Mouse (Mus musculus) gastrocnemius, postnatal 25 days (tissue): ENCODE data around the gene Gm11020. TPM values are rescaled to one million over a fixed set of nuclear protein-coding genes. Genes with fewer than 3 reads are reported as not detected.
"Not testable (repeated sequence)": the region's sequence is repeated elsewhere in the genome, so short reads cannot be mapped to it uniquely, and the experiment has no call there.

Experiments
- DNase-seq: peaks from one replicate; pipeline ENCODE4 v3.0.0; 2022
- long read RNA-seq, 2 experiments: library from polyadenylated mRNA; stranded (forward); transcript quantifications; one replicate each; pipeline ENCODE4 v2.0.0; 2021
- total RNA-seq, 2 experiments: library from RNA; stranded (reverse); gene quantifications; 1 replicate in 1 of 2; 2 replicates in 1 of 2; pipeline ENCODE4 v1.2.3; 2021

Gm11020 gene
- not detected for total RNA-seq
- long read RNA-seq, experiment 1: 0 reads
- long read RNA-seq, experiment 2: 0 reads

GRCm38 (mm10) chr8:104321267-104321666 is at the start of gene Gm11020:
Gm11020 (plus strand) TSS chr8:104321567.
- DNase-seq: not testable (repeated sequence)

DNA sequence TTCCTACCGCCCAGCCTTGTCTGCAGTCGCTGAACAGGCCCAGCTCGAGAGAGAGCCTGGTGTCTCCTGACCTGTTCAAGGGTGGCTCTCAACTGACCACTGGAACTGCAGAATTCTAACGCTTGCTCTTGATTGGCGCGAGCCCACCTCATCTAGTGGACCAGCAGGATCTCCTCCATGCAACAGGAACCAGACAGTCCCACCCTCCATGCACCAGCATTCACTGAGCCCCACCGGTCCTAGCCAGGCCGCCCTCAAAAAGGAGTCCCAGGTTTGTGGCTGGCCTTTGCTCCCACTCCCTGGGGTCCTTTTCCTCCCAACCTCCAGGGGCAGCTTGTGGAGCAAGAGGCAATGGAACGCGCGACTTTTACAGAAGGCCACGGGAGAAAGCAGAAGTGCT is 28.3 kb upstream of the Gm11020 start, which contains the start of gene Cmtm2a:
Cmtm2a (minus strand) TSS at position 101 of the 400 bp plus-strand sequence.
- not testable (repeated sequence) for DNase-seq

DNA sequence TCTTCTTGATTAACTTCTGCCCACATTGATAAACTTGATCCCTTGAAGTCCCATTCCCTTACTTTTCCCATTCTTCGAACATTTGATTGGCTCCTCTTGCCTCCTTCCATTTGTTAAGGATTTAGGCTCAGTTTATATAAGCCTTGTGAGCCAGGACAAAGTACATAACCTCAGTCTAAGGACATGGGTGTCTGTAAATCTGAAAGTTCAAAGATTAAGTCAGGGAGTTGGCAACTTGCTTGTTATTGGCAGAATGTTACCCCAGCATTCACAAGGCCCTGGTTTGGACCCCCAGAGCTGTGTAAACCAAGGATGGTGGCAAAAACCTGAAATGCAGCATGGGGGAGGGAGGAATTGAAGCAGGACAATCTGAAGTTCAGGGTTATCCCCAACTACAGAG is 27.0 kb upstream of the Gm11020 start:
- no peak for DNase-seq

DNA sequence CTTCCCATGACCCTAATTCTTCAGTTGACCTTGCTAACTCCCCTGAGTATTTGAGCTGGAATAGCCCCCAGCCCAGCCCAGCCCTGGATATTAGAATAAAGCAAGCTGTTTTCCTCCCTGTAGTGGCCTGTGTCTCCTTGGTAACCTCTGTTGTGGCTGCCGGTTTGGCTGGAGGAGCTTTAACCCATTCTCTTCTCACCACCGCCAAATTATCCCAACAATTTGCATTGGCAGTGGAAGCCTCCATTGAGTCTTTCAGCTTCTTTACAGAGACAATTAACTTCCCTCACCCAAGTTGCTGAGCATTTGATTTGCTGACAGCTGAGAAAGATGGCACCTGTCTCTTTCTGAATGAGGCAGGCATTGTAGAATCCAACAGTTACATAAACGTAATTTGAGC is 19.8 kb upstream of the Gm11020 start:
- peak; percentile 8 for DNase-seq

GRCm38 (mm10) chr8:104302536-104302935 is 18.8 kb upstream of the Gm11020 start:
- DNase-seq: not testable (repeated sequence)

DNA sequence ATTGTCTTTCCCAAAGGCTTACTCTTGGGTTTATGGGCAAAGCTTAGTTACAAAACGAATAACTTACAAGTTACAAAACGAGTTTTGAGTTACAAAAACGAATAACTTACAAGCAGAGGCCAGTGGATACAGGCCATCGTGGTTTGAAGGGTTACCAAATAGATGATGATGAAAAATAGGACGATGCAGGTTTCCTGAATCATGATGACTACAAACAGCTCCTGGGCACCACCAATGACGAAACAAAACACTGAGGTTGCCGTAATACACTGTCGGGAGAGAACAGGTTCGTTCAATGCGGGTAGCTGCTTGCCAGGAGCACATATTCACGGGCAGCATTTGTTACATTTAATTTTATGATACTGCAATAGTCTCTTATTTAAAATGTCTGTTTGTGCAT is 16.4 kb upstream of the Gm11020 start:
- no peak for DNase-seq

DNA sequence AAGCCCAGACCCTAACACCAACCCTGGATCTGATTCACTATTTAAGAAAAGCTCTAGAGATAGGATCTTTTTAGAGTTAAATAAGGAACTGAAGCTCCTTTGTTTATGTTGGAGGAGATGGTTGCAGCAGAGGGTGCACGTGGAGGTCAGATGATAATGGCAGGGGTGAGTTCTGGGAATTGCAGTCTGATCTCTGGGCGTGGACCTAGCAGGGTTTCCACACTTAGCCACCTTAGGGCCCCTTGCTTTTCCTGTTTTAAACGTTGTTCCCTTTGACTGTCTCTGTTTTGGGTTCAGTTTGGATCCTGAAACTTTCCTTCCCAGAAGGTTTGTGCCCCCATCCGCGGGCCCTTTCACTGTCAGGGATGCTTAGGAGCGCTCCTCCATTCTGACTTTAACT is 13.0 kb upstream of the Gm11020 start:
- DNase-seq: not testable (repeated sequence)

DNA sequence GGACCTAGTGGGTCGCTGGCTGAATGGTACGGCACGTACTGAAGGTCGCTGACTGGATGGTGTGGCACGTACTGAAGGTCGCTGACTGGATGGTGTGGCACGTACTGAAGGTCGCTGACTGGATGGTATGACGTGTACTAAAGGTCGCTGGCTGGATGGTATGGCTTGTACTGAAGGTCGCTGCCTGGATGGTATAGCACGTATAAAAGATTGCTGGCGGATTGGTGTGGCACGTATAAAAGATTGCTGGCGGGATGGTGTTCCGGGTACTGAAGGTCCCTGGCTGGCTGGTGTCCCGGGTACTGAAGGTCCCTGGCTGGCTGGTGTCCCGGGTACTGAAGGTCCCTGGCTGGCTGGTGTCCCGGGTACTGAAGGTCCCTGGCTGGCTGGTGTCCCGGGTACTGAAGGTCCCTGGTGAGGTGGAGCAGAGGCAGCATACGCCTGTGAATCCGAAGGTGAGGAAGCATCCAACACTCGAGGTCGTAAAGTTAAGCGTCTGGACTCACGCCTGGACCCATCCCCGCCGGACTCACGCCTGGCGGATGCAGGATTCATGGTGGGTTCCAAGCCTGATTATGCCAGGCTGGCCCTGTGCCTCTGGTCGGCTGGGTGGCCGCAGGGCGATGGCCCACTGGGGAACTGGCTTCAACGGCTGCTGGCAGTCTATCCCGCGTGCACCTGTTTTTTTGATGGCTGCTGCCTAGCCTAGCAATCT is 11.8 kb upstream of the Gm11020 start, which contains the start of the genes Gm45711 and Cmtm1:
Gm45711 (minus strand) TSS at position 641 of the 715 bp plus-strand sequence.
Cmtm1 (minus strand) TSS at position 705 of the 715 bp plus-strand sequence.
- DNase-seq: peak; percentile 83

GRCm38 (mm10) chr8:104312023-104312422 is 9.3 kb upstream of the Gm11020 start:
- not testable (repeated sequence) for DNase-seq

- DNase-seq: no peak
Observed at GRCm38 (mm10) chr8:104313311-104313710, 8.1 kb upstream of the Gm11020 start.

DNA sequence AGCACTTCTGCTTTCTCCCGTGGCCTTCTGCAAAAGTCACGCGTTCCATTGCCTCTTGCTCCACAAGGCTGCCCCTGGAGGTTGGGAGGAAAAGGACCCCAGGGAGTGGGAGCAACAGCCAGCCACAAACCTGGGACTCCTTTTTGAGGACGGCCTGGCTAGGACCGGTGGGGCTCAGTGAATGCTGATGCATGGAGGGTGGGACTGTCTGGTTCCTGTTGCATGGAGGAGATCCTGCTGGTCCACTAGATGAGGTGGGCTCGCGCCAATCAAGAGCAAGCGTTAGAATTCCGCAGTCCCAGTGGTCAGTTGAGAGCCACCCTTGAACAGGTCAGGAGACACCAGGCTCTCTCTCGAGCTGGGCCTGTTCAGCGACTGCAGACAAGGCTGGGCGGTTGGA is 563 bp downstream of the Gm11020 start, which contains the start of gene Cmtm2b:
Cmtm2b (plus strand) TSS at position 301 of the 400 bp plus-strand sequence.
- not testable (repeated sequence) for DNase-seq

- no peak for DNase-seq
Observed at GRCm38 (mm10) chr8:104332665-104333631, 11.6 kb downstream of the Gm11020 start.

- no peak for DNase-seq
Observed at GRCm38 (mm10) chr8:104333786-104334185, 12.4 kb downstream of the Gm11020 start.

DNA sequence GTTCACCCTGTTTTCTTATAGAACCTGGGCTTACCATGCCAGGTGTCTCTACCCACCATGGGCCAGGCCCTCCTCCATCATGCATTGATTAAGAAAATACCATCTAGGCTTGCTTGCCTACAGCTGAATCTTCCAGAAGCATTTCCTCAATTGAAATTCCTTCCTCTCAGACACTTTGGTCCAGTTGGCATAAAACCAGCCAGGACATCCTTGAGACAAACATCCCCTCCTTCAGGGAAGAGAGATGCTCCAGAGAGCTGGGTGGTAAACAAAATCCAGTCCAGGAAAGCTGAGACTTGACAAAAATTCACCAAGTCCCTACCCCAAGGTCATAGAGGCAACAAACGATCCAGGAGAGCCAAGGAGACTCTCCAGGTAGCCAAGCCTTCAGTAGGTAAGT is 12.8 kb downstream of the Gm11020 start:
- DNase-seq: no peak

DNA sequence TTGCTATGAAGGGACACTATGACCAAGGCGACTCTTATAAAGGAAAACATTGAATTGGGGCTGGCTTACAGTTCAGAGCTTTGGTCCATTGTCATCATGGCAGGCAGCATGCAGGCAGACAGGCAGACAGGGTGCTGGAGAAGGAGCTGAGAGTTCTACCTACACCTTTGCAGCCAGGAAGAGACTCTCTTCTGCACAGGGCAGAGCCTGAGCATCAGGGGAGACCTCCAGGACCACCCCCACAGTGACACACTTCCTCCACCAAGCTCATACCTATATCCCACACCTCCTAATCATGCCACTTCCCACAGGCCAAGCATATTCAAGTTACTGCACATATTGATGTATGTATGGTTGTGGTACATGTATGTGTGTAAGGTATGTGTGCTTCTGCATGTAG is 15.4 kb downstream of the Gm11020 start:
- DNase-seq: no peak

DNA sequence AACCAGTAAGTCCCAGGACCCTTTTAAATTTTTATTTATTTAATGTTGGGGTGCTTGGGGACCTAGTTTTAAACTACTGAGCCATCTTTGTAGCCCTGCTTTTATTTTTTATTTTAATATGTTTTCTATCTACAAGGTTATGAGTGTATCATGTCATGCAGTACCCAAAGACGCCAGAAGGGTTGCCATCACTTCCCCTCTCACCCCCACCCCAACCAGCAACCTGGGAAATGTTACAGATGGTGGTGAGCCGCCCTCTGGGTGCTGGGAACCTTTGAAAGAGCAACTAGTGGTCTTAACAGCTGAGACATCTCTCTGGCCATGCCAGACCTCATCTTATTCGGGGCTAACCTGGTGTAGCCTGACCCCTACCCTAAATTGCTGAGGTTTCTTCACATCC is 16.5 kb downstream of the Gm11020 start:
- no peak for DNase-seq

GRCm38 (mm10) chr8:104339229-104339982 is 18.0 kb downstream of the Gm11020 start, which contains the start of gene Cmtm3:
Cmtm3 (plus strand) TSS chr8:104339410.
- peak; percentile 44 for DNase-seq

DNA sequence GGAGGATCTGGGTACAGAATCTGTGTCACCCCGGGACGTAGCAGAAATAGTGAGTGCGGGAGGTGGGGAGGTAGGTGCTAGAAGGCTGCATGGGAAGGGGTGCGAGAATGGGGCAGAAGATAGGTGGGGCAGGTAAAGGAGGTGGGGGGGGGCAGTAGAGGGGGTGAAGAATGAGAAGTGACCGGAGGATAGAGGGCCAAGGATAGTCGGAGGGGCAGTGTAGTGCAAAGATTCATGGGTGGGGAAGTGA is 18.5 kb downstream of the Gm11020 start:
- DNase-seq: no peak

DNA sequence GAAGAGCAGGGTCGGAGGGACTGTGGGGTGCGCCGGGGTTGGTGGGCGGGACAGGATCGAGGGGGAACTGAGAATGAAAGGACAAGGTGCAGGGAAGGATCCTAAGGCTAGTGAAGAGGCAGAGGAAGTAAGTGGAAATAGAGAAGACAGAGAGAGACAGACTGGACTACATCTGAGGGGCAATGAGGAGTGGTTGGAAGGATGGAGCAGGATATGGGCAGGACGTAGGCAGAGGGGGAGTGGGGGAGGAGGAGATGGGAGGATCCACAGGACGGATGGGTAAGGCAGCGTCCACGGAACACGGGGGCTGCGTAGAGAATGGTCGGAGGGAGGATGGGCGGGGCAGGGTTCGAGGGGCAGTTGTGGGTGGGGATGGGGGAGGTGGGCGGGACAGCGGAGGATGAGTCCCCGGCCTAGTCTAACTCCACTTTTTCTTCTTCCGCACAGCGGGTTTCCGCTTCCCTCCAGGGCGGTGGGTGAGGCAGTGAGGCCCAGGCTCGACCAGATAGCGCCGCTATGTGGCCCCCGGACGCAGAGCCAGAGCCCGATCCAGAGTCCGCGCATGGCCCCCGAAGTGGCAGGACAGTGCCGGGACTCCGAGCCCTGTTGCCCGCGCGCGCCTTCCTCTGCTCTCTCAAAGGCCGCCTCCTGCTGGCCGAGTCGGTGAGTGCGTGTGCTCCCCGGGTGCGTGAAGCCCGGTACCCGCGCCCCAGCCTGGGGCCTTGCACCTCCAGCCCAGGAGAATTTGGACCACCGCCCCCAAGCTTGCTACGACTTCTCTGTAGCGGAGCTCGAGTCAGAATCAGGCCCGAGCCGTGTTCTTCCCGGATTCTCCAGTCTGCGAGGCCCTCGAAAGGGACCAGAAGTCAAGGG is 19.1 kb downstream of the Gm11020 start:
- DNase-seq: peak; percentile 78

DNA sequence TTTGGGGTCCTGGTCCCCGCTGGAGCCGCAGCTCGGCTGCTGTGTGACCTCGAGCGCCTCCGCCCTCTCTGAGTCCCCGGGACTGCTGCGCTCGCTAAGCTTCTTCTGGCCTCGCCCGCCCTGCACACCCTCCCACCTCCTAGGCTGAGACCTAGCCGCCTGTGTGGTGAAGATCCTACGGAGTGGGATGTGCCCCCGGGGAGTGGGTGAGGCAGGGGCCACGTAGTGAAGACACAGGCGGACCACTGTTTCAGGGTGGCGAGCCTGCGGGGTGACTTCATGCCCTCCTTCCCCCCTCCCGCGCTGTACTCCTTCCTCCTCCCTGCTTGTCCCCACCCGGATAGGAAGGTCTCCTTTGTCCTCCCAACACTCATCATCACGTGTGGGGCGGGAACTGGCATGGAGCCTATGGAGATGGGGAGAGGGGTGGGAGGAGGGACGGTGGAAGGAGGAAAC is 19.8 kb downstream of the Gm11020 start:
- DNase-seq: peak; percentile 78

- DNase-seq: no peak
Observed at GRCm38 (mm10) chr8:104341678-104342077, 20.3 kb downstream of the Gm11020 start.
